Mouse (Mus musculus) bone marrow, adult 2 months (tissue): ENCODE measurements at regions not wholly inside any gene's neighbourhood (a gene's known extent, or its start where the extent isn't known, plus 50 kb on each side); places are given as distances from the start of the nearest gene placed in this dataset.

ENCODE experiments used
- CTCF ChIP-seq: fragments of 200-500 bp; IDR thresholded peaks from 2 replicates; pipeline ENCODE4 v1.5.1; 2011; ENCODE audit warnings: low read length, control low read depth; ENCODE audit not compliant: control insufficient read depth, insufficient read depth
- POLR2A ChIP-seq: fragments of 200-500 bp; IDR thresholded peaks from 2 replicates; pipeline ENCODE4 v1.6.1; 2011; ENCODE audit warnings: low read depth, mild to moderate bottlenecking, control low read depth, low read length, borderline replicate concordance; ENCODE audit not compliant: control insufficient read depth

DNA sequence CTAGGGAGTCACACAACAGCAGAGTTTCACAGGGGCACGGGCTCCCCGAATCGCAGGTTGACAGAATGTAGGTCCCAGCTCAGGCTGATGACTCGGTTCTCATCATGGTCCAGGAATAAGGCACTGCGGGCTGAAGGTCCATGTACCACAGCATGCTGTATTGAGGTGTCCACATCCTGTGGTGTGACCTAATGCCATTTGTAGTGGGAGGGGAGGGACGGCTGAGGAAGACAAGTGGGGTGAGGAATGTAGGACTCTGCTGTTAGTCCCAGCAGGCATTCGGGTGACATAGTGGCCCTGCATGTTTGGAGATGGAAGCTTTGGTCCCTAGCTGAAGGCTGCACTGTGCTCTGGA is 84.5 kb upstream of the Zc3h12a start:
- TF ChIP-seq CTCF (no peak), POLR2A (no peak)
